Mouse (Mus musculus): ENCODE data around the gene Runx2. TPM values are rescaled to one million over a fixed set of nuclear protein-coding genes. Genes with fewer than 3 reads are reported as not detected.

Runx2 gene
- polyA plus RNA-seq, 1 experiment from 2014 or later, result 2.2 TPM

DNA sequence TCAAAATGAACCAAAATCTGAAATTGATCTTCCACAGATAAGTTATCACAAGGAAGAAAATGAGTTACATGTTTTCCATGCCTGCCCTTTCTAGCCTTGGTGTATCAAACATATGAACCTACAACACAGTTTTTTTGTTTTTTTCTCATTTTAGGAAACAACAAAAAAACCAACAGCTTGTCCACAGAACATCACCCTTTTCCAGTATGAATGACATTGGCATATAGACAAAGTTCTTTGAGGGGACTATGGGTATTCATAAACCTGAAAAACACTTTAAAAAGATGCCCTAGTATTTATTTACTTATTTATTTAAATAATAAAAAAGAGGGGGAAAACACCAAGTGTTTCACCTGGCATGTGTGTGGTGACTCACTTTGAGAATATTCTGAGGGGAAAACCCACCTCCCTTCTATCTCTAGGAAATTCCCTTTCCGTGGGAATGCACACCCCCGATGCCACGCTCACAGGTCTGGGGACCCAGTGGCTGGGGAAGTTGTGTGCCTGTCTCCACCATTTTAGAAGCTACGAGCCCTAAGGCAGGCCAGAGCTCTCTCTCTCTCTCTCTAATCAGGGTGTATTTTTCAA, 249.9 kb downstream of the Runx2 start:
- H3K27me3 ChIP-seq (ENCODE audit: control insufficient read depth, insufficient read depth, low read length), result no peaks in the 10 kb centered on the region
- no peak overlapping the region for H3K9ac ChIP-seq (ENCODE audit: low read length)
- H3K4me3 ChIP-seq (ENCODE audit: low read depth, low read length), result no peak overlapping the region

DNA sequence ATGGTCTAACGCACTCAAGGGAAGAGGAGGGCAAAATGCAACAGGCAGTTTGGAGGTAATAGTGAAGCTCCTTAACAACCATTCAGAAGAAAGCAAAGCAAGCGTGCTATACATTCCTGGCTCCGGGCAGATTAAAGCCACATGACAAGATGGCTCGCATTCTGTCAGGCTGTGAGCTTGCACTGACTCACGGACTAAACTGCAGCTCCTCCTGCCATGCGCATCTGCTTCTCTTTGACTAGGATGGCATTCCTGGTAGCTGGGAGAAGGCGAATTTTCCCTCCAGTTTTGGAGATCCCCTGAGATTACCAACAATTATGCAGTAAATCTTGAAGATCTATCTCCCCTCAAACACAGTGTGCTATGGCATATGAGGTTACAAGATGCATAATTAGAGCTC, 254.6 kb downstream of the Runx2 start:
- no peak for ATAC-seq (replicated peaks; ENCODE audit: low FRiP score)
- 72% methylated on average over 7 of the region's 7 CpGs for WGBS
- no peak overlapping the region for H3K4me2 ChIP-seq (ENCODE audit: low read depth, low read length, severe bottlenecking)
- no peak for DNase-seq (ENCODE audit: low spot score)
- no peaks in the 10 kb centered on the region for H3K27me3 ChIP-seq (ENCODE audit: control insufficient read depth, insufficient read depth, low read length)
- no peak overlapping the region for H3K27ac ChIP-seq (ENCODE audit: low read depth, low read length)
- no peaks in the 10 kb centered on the region for H3K36me3 ChIP-seq (ENCODE audit: control insufficient read depth, insufficient read depth, low read length)
- no peaks in the 10 kb centered on the region for H3K4me1 ChIP-seq (replicated peaks; ENCODE audit: control insufficient read depth, insufficient read depth, low read length)
- no peak overlapping the region for H3K4me3 ChIP-seq (ENCODE audit: low read depth, low read length)
- no peak overlapping the region for H3K9ac ChIP-seq (ENCODE audit: low read length)
- H3K9me3 ChIP-seq (ENCODE audit: control insufficient read depth, low read length), result no peaks in the 10 kb centered on the region

More for the DNA sequence above, 249.9 kb downstream of the Runx2 start:
- DNase-seq (ENCODE audit: low spot score) (no peak), ATAC-seq (replicated peaks; ENCODE audit: low FRiP score) (no peak)
- H3K4me2 ChIP-seq (ENCODE audit: low read depth, low read length, severe bottlenecking), result no peak overlapping the region
- H3K36me3 ChIP-seq (ENCODE audit: control insufficient read depth, insufficient read depth, low read length), result no peaks in the 10 kb centered on the region
- no peaks in the 10 kb centered on the region for H3K9me3 ChIP-seq (ENCODE audit: control insufficient read depth, low read length)
- no peaks in the 10 kb centered on the region for H3K4me1 ChIP-seq (replicated peaks; ENCODE audit: control insufficient read depth, insufficient read depth, low read length)
- WGBS, result 81% methylated on average over 4 of the region's 4 CpGs
- H3K27ac ChIP-seq (ENCODE audit: low read depth, low read length), result no peak overlapping the region

DNA sequence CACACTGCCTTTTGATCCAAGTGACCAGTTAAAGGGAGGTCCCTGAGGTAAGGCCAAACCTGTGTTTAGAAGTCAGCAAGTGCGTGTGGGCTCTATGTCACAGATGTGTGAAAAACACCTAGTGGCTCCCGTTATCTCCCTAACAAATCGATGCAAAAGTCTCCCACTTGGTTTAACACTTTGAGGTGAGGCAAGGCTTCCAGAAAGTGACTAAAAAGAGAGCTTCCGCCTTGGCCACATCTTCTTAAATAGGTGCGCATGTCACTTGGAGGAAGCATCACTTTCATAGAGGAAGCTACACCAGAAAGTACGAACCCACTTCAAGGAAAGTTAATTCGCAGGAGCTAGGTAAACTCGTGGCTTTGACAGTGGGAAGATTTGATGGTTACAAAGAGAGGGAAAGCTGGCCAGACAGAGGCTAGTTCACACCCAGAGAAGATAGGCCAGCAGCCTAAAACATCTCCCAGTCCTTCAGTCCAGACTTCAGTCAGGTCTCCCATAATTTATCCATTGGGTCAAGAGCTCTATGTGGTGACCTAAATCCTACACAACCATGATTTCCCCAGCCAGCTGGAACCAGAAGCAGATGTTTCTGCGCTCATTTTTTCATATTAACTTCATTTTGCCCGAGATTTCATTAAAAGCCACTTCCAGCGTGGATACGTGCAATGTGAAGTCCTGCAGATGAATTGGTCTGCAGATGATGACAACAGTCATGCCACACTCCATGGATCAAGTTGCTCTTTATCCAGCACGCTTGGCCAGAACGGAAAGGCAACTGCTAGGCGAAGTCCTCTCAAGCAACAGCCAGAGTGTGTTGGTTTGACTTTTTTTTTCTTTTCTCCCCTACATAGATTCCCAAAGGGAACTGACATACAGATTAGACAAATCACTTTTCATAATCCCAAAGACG, 257.1 kb downstream of the Runx2 start:
- H3K36me3 ChIP-seq (ENCODE audit: control insufficient read depth, insufficient read depth, low read length), result no peaks in the 10 kb centered on the region
- no peaks in the 10 kb centered on the region for H3K4me1 ChIP-seq (replicated peaks; ENCODE audit: control insufficient read depth, insufficient read depth, low read length)
- no peak overlapping the region for H3K4me2 ChIP-seq (ENCODE audit: low read depth, low read length, severe bottlenecking)
- WGBS, result 93% methylated on average over 16 of the region's 16 CpGs
- H3K27ac ChIP-seq (ENCODE audit: low read depth, low read length), result no peak overlapping the region
- H3K9ac ChIP-seq (ENCODE audit: low read length), result no peak overlapping the region
- H3K9me3 ChIP-seq (ENCODE audit: control insufficient read depth, low read length), result no peaks in the 10 kb centered on the region
- ATAC-seq (replicated peaks; ENCODE audit: low FRiP score), result no peak
- DNase-seq (ENCODE audit: low spot score), result no peak
- no peak overlapping the region for H3K4me3 ChIP-seq (ENCODE audit: low read depth, low read length)
- no peaks in the 10 kb centered on the region for H3K27me3 ChIP-seq (ENCODE audit: control insufficient read depth, insufficient read depth, low read length)

DNA sequence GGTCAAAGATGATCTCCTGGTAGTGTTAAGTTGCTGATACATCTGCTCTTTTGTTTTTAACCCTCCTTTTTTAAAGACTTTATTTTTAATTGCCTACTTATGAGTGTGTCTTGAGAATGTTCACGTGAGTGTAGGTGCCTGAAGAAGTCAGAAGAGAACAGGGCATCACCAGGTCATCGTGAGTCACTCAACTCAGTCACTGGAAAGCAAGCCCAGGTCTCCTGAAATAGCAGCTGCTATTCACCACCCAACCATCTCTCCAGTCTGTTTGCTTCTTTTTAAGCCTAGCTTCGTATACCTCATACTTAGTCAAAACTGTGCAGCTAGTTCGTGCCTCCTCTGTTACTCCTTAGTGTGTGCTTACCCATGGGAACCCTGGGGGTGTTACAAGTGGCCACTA, 259.7 kb downstream of the Runx2 start:
- Histone ChIP-seq H3K9ac (ENCODE audit: low read length) (no peak overlapping the region), H3K4me1 (replicated peaks; ENCODE audit: control insufficient read depth, insufficient read depth, low read length) (no peaks in the 10 kb centered on the region), H3K36me3 (ENCODE audit: control insufficient read depth, insufficient read depth, low read length) (no peaks in the 10 kb centered on the region), H3K27ac (ENCODE audit: low read depth, low read length) (no peak overlapping the region), H3K9me3 (ENCODE audit: control insufficient read depth, low read length) (no peaks in the 10 kb centered on the region), H3K4me3 (ENCODE audit: low read depth, low read length) (no peak overlapping the region), H3K4me2 (ENCODE audit: low read depth, low read length, severe bottlenecking) (no peak overlapping the region), H3K27me3 (ENCODE audit: control insufficient read depth, insufficient read depth, low read length) (no peaks in the 10 kb centered on the region)
- WGBS, result 95% methylated on average over 4 of the region's 4 CpGs
- DNase-seq (ENCODE audit: low spot score) (no peak), ATAC-seq (replicated peaks; ENCODE audit: low FRiP score) (no peak)

DNA sequence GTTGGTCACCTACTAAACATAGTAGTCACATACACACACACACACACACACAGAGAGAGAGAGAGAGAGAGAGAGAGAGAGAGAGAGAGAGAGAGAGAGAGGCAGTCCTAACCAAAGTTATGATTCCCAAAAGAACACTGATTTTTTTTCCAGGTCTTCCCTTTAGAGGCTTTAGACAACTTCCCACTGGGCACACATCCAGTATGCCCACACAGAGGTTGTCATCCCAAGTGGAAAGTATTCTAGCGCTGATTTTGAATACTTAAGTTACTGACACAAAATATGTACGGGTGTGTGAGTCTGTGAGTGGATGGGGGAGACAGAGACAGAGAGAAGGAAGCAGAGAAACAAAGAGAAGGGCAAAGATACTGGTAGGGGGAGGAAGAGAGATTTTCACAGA, 265.0 kb downstream of the Runx2 start:
- no peaks in the 10 kb centered on the region for H3K27me3 ChIP-seq (ENCODE audit: control insufficient read depth, insufficient read depth, low read length)
- ATAC-seq (replicated peaks; ENCODE audit: low FRiP score) (no peak), DNase-seq (ENCODE audit: low spot score) (no peak)
- H3K27ac ChIP-seq (ENCODE audit: low read depth, low read length), result no peak overlapping the region
- no peaks in the 10 kb centered on the region for H3K36me3 ChIP-seq (ENCODE audit: control insufficient read depth, insufficient read depth, low read length)
- no peaks in the 10 kb centered on the region for H3K4me1 ChIP-seq (replicated peaks; ENCODE audit: control insufficient read depth, insufficient read depth, low read length)
- no peak overlapping the region for H3K9ac ChIP-seq (ENCODE audit: low read length)
- H3K4me3 ChIP-seq (ENCODE audit: low read depth, low read length), result no peak overlapping the region
- WGBS, result 76% methylated on average over 2 of the region's 2 CpGs
- H3K4me2 ChIP-seq (ENCODE audit: low read depth, low read length, severe bottlenecking), result no peak overlapping the region
- H3K9me3 ChIP-seq (ENCODE audit: control insufficient read depth, low read length), result no peaks in the 10 kb centered on the region

DNA sequence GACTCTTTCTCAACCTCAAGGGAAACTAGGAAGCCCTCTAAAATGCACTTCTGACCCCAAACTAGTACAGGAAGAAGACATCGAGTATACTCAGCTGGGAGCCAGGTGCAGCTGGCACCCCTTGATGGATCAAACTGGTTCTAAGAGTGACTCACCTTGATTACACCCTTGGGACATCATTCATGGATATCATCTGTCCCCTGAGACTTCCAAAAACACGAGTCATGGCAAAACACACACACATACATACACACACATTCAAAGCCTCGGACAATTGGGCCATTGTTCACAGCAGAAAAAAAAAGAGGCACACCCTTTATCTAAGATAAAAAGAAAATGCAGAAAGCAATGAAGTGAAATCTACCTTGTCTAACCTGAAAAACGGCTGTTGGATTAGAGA, 266.7 kb downstream of the Runx2 start:
- Histone ChIP-seq H3K4me2 (ENCODE audit: low read depth, low read length, severe bottlenecking) (no peak overlapping the region), H3K27ac (ENCODE audit: low read depth, low read length) (no peak overlapping the region), H3K27me3 (ENCODE audit: control insufficient read depth, insufficient read depth, low read length) (no peaks in the 10 kb centered on the region), H3K9me3 (ENCODE audit: control insufficient read depth, low read length) (no peaks in the 10 kb centered on the region), H3K4me3 (ENCODE audit: low read depth, low read length) (no peak overlapping the region), H3K36me3 (ENCODE audit: control insufficient read depth, insufficient read depth, low read length) (no peaks in the 10 kb centered on the region), H3K4me1 (replicated peaks; ENCODE audit: control insufficient read depth, insufficient read depth, low read length) (no peaks in the 10 kb centered on the region), H3K9ac (ENCODE audit: low read length) (no peak overlapping the region)
- DNase-seq (ENCODE audit: low spot score) (no peak), ATAC-seq (replicated peaks; ENCODE audit: low FRiP score) (no peak)
- 82% methylated on average over 4 of the region's 4 CpGs for WGBS

DNA sequence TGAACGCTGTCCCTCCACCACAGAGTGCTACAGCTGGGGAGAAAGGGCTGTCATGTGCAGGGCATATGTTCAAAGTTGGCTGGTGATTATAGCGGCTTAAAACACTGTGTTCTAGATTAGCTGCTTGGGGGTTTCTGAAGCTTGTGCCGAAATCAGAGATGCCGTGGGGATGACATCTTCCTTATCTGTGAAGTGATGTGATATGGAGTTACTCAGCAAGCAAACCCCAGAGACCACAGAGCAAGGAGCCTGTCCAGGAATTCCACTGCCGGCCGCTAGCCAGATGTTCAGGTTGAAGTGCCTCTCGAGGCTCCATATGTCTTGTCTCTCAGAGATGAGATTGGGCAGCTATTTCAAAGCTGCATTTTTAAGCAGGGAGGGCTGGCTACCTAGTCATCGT, 267.8 kb downstream of the Runx2 start:
- DNase-seq (ENCODE audit: low spot score) (no peak), ATAC-seq (replicated peaks; ENCODE audit: low FRiP score) (no peak)
- H3K9me3 ChIP-seq (ENCODE audit: control insufficient read depth, low read length), result no peaks in the 10 kb centered on the region
- no peak overlapping the region for H3K4me3 ChIP-seq (ENCODE audit: low read depth, low read length)
- no peaks in the 10 kb centered on the region for H3K4me1 ChIP-seq (replicated peaks; ENCODE audit: control insufficient read depth, insufficient read depth, low read length)
- no peaks in the 10 kb centered on the region for H3K36me3 ChIP-seq (ENCODE audit: control insufficient read depth, insufficient read depth, low read length)
- 83% methylated on average over 8 of the region's 8 CpGs for WGBS
- no peak overlapping the region for H3K4me2 ChIP-seq (ENCODE audit: low read depth, low read length, severe bottlenecking)
- no peak overlapping the region for H3K27ac ChIP-seq (ENCODE audit: low read depth, low read length)
- no peaks in the 10 kb centered on the region for H3K27me3 ChIP-seq (ENCODE audit: control insufficient read depth, insufficient read depth, low read length)
- H3K9ac ChIP-seq (ENCODE audit: low read length), result no peak overlapping the region

DNA sequence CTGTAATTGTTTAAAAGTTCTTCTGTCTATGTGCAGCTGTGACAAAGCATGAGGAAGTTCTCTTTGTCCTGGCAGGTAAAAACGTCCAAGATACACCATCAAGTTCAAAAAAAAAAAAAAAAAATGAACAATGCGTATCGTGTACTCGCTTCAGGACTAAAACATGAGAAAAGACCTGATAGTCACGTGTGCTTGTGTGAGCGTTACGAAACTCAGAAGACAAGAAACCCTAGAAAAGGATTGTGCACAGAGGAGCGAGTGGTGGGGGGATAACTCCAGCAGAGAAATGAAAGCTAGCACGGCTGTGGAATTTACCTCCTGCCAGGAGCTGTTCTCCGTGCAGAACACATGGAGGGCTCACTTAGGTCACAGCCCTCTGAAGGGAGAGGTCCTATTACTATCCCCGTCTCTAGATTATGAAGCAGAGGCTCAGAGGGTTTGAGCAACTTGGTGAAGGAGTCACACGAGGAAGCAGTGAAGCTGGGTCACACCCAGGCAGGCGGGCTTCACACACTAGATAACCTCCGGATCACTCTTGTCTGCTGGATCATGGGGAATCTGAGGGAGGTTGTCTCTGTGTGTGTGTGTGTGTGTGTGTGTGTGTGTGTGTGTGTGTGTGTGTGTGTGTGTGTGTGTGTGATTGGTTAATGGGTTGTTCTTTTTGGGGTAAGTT, 269.3 kb downstream of the Runx2 start:
- Histone ChIP-seq H3K9me3 (ENCODE audit: control insufficient read depth, low read length) (no peaks in the 10 kb centered on the region), H3K9ac (ENCODE audit: low read length) (no peak overlapping the region), H3K4me1 (replicated peaks; ENCODE audit: control insufficient read depth, insufficient read depth, low read length) (no peaks in the 10 kb centered on the region), H3K27me3 (ENCODE audit: control insufficient read depth, insufficient read depth, low read length) (no peaks in the 10 kb centered on the region), H3K27ac (ENCODE audit: low read depth, low read length) (no peak overlapping the region), H3K4me3 (ENCODE audit: low read depth, low read length) (no peak overlapping the region), H3K36me3 (ENCODE audit: control insufficient read depth, insufficient read depth, low read length) (no peaks in the 10 kb centered on the region), H3K4me2 (ENCODE audit: low read depth, low read length, severe bottlenecking) (no peak overlapping the region)
- ATAC-seq (replicated peaks; ENCODE audit: low FRiP score) (no peak), DNase-seq (ENCODE audit: low spot score) (no peak)
- WGBS, result 51% methylated on average over 14 of the region's 14 CpGs
